Mouse (Mus musculus): ENCODE results near the gene Wsb2.
"Not testable (repeated sequence)": the region's sequence is repeated elsewhere in the genome, so short reads cannot be mapped to it uniquely, and the experiment has no call there.

Wsb2 gene

DNA sequence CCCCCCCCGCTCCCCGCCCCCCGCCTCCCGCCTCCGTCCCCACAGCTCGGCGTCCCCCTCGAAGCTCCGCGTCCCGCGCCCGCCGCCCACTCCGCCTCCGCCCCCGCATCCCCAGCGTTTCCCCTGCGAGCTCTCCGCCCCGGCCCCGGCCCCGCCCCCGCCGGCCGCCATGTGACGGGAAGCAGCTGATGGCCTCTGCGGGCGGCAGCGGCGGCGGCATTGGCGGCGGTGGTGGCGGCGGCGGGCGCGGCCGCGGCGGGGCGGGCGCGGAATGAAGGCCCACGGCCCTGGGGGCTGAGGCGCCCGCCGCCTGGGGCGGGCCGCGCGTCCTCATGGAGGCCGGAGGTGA, at the start of gene Wsb2:
Gene Wsb2, plus strand, starts transcription at position 176 of the 349 bp plus-strand sequence.
- peak; percentile 93 for DNase-seq

DNA sequence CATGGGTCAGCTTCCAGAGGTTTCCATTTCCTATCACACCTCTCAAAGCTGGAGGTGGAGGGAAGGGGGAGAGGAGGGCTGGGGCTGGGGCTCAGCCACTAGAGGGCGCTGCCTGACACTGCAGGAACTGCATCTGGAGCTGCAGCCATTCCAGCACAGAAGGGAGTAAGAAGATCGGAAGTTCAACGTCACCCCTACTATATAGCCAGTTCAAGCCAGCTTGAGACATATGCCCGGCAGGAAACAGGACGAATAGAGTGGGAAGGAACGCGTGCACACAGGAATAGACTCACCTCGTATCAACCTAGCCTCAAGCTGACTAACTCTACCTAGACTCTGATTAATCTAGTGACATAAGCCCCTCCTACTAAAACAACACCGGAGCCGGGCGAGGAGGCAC, 49.4 kb upstream of the Wsb2 start:
- peak; percentile 85 for DNase-seq

- peak; percentile 74 for DNase-seq
Measured at GRCm38 (mm10) chr5:117313420-117313819, 43.7 kb upstream of the Wsb2 start.

- no peak for DNase-seq
Measured at GRCm38 (mm10) chr5:117313909-117314308, 43.2 kb upstream of the Wsb2 start.

DNA sequence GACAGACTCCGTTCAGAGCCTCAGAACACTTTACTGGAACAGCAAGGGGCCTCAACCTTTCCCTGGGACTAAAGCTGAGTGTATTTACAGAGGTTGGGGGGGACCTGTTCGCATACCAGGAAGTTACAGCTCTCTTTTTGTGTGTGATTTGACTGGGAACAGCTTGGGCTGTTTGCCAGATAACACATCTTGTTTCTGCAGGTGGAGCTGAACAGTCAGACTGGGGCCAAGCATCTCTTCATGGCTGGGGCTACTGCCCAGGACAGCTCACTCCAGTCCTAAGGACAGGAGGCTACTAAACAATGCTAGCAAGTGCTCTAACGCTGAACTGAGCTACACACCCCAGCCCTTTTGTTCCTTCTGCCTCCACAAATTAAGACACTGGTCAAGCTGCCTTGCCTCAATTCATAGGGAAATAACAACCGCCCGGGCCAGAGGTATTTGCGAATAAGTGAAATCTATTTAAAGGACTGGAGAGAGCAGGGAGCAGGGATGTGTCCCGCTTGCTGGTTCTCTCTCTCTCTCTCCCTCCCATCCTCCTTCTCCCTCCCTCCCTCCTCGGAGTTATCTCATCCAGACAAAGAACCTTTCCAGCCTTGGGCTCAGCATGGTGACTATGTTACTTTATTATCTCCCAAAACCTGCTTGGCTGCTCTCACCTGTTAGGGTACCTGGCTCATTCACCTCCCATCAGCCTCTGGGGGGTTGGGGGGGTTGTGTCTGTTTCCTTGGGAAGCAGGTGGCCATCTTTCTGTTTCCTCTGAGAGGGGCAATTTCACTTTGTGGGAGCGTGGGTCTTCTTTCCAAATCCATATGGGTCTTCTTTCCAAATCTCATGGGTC, 42.3 kb upstream of the Wsb2 start:
- DNase-seq = no peak

- peak; percentile 84 for DNase-seq
Measured at GRCm38 (mm10) chr5:117318741-117319629, 38.1 kb upstream of the Wsb2 start, which contains the start of gene Vsig10. Gene Vsig10, plus strand, starts transcription at chr5:117319083.

GRCm38 (mm10) chr5:117323751-117324150, 33.4 kb upstream of the Wsb2 start:
- no peak for DNase-seq

DNA sequence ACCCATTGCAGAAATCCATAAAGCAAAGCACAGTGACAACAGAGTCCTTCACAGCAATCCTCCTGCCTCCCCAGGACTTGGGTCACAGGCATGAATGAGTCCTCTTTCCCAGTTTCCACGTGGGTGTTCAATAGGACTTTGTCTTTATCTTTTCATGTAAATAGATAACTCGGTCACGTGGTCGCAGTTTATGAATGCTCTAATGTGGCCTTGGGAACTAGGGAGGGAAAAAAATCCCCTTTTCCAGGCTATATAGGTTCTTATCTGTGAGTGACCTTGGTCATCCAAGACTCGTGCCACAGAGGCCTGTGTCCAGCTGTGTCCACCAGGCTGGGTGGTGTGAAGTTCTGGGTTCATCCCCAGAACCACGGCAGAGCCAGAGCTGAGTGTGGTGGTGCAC, 30.7 kb upstream of the Wsb2 start:
- DNase-seq = no peak

DNA sequence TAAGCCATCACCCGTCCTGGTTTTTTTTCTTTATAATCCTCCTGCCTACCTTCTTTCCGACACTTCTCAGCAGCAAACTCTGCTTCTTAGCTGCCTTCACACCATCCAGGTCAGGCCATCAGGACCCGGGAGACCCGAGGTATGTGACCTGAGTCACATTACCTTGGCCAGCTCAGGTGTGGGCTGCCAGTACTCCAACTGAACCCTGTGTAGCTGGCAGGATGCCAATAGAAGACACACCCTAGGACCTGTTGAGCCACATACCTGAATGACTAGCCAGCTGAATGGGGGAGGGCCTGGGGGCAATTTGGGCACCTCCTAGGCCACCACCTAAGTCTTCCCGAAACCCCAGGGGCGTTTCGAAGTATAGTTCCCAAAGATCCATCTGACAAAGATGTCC, 26.6 kb upstream of the Wsb2 start:
- DNase-seq = peak; percentile 40

- no peak for DNase-seq
Measured at GRCm38 (mm10) chr5:117337999-117338398, 19.1 kb upstream of the Wsb2 start.

DNA sequence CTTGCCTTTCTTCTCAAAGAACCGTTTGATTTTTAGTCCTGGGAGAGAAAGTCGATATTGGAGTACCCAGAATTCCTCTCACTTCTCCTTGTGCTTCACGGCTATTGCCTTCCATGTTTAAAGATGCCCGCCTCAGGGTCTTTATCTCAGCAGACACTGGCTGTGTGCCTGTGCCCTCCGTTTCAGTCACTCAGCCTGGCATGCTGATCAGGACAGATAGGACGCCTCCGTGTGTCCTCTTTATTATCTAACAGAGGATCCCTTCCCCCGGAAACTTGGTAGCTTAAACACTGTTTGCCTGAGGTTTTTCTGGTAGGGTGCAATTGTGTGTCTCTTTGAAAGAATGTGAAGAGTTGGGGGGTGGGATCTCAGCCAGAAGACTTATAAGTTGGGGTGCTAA, 18.6 kb upstream of the Wsb2 start:
- DNase-seq = no peak

DNA sequence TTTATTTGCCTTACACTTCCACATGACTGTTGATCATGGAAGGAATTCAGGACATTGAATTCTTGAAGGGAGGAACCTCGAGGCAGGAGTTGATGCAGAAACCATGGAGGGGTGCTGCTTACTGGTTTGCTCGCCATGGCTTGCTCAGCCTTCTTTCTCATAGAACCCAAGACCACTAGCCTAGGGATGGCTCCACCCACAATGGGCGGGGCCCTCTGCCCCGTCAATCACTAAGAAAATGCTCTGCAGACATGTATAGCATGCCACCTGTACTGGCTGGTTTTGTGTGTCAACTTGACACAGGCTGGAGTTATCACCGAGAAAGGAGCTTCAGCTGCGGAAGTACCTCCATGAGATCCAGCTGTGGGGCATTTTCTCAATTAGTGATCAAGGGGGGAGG, 17.0 kb upstream of the Wsb2 start:
- no peak for DNase-seq

- no peak for DNase-seq
Measured at GRCm38 (mm10) chr5:117341896-117342295, 15.2 kb upstream of the Wsb2 start.

- DNase-seq = not testable (repeated sequence)
Measured at GRCm38 (mm10) chr5:117344496-117344895, 12.6 kb upstream of the Wsb2 start.

GRCm38 (mm10) chr5:117345432-117345976, 11.6 kb upstream of the Wsb2 start:
- no peak for DNase-seq

DNA sequence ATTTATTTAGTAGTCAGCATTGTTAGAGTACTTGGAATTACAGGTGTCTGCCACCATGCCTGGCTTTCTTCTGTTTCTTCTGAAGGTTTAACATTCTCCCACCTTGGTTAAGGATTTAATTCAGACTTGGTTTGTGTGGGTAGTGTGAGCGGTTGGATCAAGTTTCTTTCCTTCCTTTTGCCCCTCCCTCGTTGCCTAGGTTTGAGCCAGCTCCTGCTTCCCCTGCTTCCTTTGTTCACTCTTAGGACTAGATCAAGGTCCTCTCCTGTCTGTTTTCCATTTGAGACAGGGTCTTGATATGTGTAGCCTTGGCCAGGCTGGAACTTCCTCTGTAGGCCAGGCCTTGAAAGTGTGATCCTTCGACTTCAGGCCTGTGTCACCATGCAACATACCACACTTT, 10.8 kb upstream of the Wsb2 start:
- no peak for DNase-seq

DNA sequence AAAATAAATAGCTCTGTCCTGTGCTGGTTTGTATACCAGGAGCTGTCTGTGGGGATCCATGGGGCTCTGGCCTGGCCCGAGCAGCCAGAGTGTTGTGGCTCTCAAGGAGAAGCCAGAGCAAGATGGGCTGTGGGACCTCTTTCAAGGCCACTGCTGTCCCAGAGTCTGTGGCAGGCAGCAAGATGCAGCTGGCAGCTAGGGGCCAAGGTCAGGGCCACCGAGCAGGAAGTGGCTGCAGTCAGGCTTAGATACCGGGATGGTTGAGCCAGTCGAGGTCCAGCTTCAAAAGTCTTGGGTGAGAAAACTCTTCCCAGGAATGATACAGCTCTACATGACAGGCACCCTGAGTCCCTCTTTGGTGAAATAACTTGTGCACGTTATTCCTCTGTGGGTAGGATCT, 10.1 kb upstream of the Wsb2 start:
- no peak for DNase-seq

GRCm38 (mm10) chr5:117347838-117348237, 9.3 kb upstream of the Wsb2 start:
- no peak for DNase-seq

DNA sequence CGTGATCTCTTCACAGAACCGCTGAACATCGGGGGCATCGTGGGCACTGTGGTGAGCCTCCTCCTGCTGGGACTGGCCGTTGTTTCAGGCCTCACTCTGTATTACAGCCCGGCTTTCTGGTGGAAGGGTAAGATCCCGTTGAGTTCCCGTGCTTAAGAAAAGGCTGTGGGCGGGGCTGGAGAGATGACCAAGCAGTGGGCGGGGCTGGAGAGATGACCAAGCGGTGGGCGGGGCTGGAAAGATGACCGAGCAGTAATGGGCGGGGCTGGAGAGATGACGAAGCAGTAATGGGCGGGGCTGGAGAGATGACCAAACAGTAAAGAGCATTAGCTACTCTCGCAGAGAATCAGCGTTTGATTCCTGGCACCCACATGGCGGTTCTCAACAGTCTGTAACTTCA, 8.8 kb upstream of the Wsb2 start:
- peak; percentile 63 for DNase-seq

DNA sequence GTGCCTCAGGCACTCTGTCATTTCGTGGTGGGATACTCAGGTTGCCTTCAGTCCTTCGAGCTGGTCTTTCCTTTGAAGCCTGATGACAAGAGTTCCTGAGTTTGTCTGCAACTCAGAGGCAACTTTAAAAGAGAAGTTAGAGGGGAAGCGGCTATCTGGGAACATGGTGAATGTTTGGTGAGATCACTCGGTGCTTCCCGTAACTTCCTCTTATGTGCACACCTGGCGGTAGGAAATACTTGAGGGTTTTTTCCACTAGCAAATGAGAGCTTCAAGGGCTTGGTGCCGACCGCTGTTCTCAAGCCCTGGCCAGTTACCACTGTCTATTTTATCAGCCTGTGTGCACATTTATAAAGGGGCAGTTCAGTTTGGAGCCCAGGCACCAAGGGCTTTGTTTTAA, 3.0 kb upstream of the Wsb2 start:
- no peak for DNase-seq

GRCm38 (mm10) chr5:117355648-117356303, 1.3 kb upstream of the Wsb2 start:
- DNase-seq = peak; percentile 22

GRCm38 (mm10) chr5:117356365-117357128, 557 bp upstream of the Wsb2 start:
- peak; percentile 74 for DNase-seq

All from kidney, postnatal 14 days (tissue).